Mouse (Mus musculus): ENCODE measurements around the gene Rps25.

- TF ChIP-seq CTCF (IDR thresholded peaks at IDR 0.05; ENCODE audit: extremely low read depth, insufficient read depth, insufficient read length, insufficient replicate concordance): no peak
- no peak for TF ChIP-seq POLR2A (IDR thresholded peaks at IDR 0.05; ENCODE audit: low read depth, low read length)
These were observed 22.3 kb upstream of the Rps25 start for GRCm38 (mm10) chr9:44384596-44384995.

All from spleen, adult 2 months (tissue).